Mouse (Mus musculus) B cell, adult (primary cell): ENCODE data around the gene Lnx2. TPM values are rescaled to one million over a fixed set of nuclear protein-coding genes. Genes with fewer than 3 reads are reported as not detected.

Experiments
- total RNA-seq: library from RNA; stranded (reverse); gene quantifications from 4 replicates; pipeline ENCODE4 v1.2.4, GENCODE M21; 2023; ENCODE audit not compliant: inconsistent age

Gene Lnx2
- total RNA-seq = 30.7 to 34.4 TPM (median 32.7 TPM) in 4 replicates

GRCm38 (mm10) chr5:147076026-147076798, at the start of gene Lnx2:
TSS of gene Lnx2 (minus strand) at chr5:147076586.

GRCm38 (mm10) chr5:147076799-147077165, 396 bp upstream of the Lnx2 start, which contains the start of gene Polr1d:
TSS of gene Polr1d (plus strand) at chr5:147077050.

Other genes with a start within 250 kb of the Lnx2 start
- 631 to 695 TPM (median 644 TPM) in 4 replicates for gene Rpl21, start 243.7 kb downstream of the Lnx2 start, total RNA-seq
- 0.48 to 1.1 TPM (median 0.92 TPM) in 4 replicates for gene Rasl11a, start 231.5 kb downstream of the Lnx2 start, total RNA-seq
- 28.3 to 32.6 TPM (median 31.9 TPM) in 4 replicates for gene Gtf3a, start 127.9 kb downstream of the Lnx2 start, total RNA-seq
- 10.8 to 17.5 TPM (median 17.0 TPM) in 4 replicates for gene Mtif3, start 112.8 kb downstream of the Lnx2 start, total RNA-seq
- 112 to 119 TPM (median 113 TPM) in 4 replicates for gene Polr1d, start 464 bp upstream of the Lnx2 start, total RNA-seq
- gene Gsx1, start 112.1 kb upstream of the Lnx2 start, total RNA-seq = not detected in 4 replicates
- gene Pdx1, start 193.4 kb upstream of the Lnx2 start, total RNA-seq = not detected in 4 replicates
- 0.22 TPM in 1 of 4 replicates, not detected in the others for gene Cdx2, start 230.7 kb upstream of the Lnx2 start, total RNA-seq
- gene Urad, start 245.9 kb upstream of the Lnx2 start, total RNA-seq = not detected in 4 replicates